Mouse (Mus musculus) thymus, adult 2 months (tissue): ENCODE data around the gene Plekhb2.

Experiments
- CTCF ChIP-seq: fragments of 200-500 bp; IDR thresholded peaks from 2 replicates; pipeline ENCODE4 v1.5.1; 2012; ENCODE audit warnings: mild to moderate bottlenecking, control low read depth, low read length, moderate library complexity, borderline replicate concordance; ENCODE audit not compliant: control insufficient read depth, poor library complexity, insufficient read depth; ENCODE audit errors: extremely low read depth
- POLR2A ChIP-seq: fragments of 200-500 bp; IDR thresholded peaks from 2 replicates; pipeline ENCODE4 v1.6.1; 2012; ENCODE audit warnings: mild to moderate bottlenecking, low read length, control low read depth, moderate library complexity; ENCODE audit not compliant: control insufficient read depth, poor library complexity, insufficient read depth; ENCODE audit errors: extremely low read depth

DNA sequence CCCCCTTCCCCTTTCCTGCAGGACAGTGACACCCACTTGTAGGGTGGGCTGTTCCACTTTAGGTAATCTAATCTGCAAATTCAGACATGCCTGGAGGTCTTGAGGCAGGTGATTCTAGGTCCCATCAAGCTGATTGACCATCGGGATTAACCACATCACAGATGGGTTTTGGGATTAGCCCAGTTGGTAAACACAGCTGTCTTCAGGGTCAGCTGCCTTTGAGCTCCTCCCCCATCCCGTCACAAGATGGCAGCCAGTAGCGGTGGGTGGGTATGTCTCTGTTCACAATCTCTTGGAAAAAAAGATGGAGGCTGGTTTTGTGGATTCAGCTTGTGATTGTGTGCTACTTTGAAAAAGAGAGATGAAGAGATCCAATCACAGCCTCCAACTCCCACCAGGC lies 10.0 kb downstream of the Plekhb2 start:
- TF ChIP-seq CTCF = no peak
- no peak for TF ChIP-seq POLR2A
